Mouse (Mus musculus): ENCODE measurements at regions not wholly inside any gene's neighbourhood (a gene's known extent, or its start where the extent isn't known, plus 50 kb on each side); places are given as distances from the start of the nearest gene placed in this dataset.

GRCm38 (mm10) chr6:110120406-110120805 is 525.0 kb upstream of the Grm7 start:
- TF ChIP-seq GATA1 (IDR thresholded peaks at IDR 0.05; ENCODE audit: low read depth, low read length) (no peak), POLR2A (IDR thresholded peaks at IDR 0.05; ENCODE audit: control insufficient read depth in 1 of 2, insufficient read depth in 1 of 2, low read depth in 1 of 2, low read length in 2 of 2, poor library complexity in 1 of 2) (no peak), MYC (IDR thresholded peaks at IDR 0.05; ENCODE audit: low read depth, low read length) (no peak), MXI1 (IDR thresholded peaks at IDR 0.05; ENCODE audit: low read depth, low read length) (no peak), E2F4 (IDR thresholded peaks at IDR 0.05; ENCODE audit: borderline replicate concordance, low read depth, low read length) (no peak), CTCF (IDR thresholded peaks at IDR 0.05 in 2 of 3, conservative IDR thresholded peaks at IDR 0.05 in 1 of 3; ENCODE audit: control insufficient read depth in 1 of 3, insufficient read depth in 1 of 3, low read depth in 2 of 3, low read length in 3 of 3, poor library complexity in 1 of 3, severe bottlenecking in 1 of 3) (no peak), ZMIZ1 (IDR thresholded peaks at IDR 0.05; ENCODE audit: low read depth, low read length) (no peak), TCF12 (IDR thresholded peaks at IDR 0.05; ENCODE audit: low read depth, low read length) (no peak), CHD1 (IDR thresholded peaks at IDR 0.05; ENCODE audit: low read depth, low read length) (no peak), ETS1 (IDR thresholded peaks at IDR 0.05; ENCODE audit: low read depth, low read length) (no peak)
